Mouse (Mus musculus): ENCODE measurements at regions not wholly inside any gene's neighbourhood (a gene's known extent, or its start where the extent isn't known, plus 50 kb on each side); places are given as distances from the start of the nearest gene placed in this dataset.

GRCm38 (mm10) chr6:31082613-31083470 lies 124.0 kb upstream of the Klf14 start:
- DNase-seq (ENCODE audit: low spot score in 2 of 2): no peak

- no peak for DNase-seq (ENCODE audit: low spot score in 2 of 2)
Observed at GRCm38 (mm10) chr6:31083701-31084100, 124.8 kb upstream of the Klf14 start.

GRCm38 (mm10) chr6:31085063-31085759 lies 126.3 kb upstream of the Klf14 start:
- DNase-seq (ENCODE audit: low spot score in 2 of 2): no peak

GRCm38 (mm10) chr6:31085760-31086108 lies 126.9 kb upstream of the Klf14 start:
- DNase-seq (ENCODE audit: low spot score in 2 of 2): no peak

GRCm38 (mm10) chr6:31086283-31086682 lies 127.4 kb upstream of the Klf14 start:
- no peak for DNase-seq (ENCODE audit: low spot score in 2 of 2)

GRCm38 (mm10) chr6:31086798-31087360 lies 128.0 kb upstream of the Klf14 start:
- DNase-seq (ENCODE audit: low spot score in 2 of 2): no peak

- no peak for DNase-seq (ENCODE audit: low spot score in 2 of 2)
Observed at GRCm38 (mm10) chr6:31087511-31087910, 128.6 kb upstream of the Klf14 start.

- DNase-seq (ENCODE audit: low spot score in 2 of 2): no peak
Observed at GRCm38 (mm10) chr6:31088147-31088972, 129.5 kb upstream of the Klf14 start.

- no peak for DNase-seq (ENCODE audit: low spot score in 2 of 2)
Observed at GRCm38 (mm10) chr6:31088973-31089368, 130.1 kb upstream of the Klf14 start.

GRCm38 (mm10) chr6:31090288-31090687 lies 131.4 kb upstream of the Klf14 start:
- no peak for DNase-seq (ENCODE audit: low spot score in 2 of 2)

GRCm38 (mm10) chr6:31090791-31091190 lies 131.9 kb upstream of the Klf14 start:
- no peak for DNase-seq (ENCODE audit: low spot score in 2 of 2)

GRCm38 (mm10) chr6:31092324-31092723 lies 133.4 kb upstream of the Klf14 start:
- no peak for DNase-seq (ENCODE audit: low spot score in 2 of 2)

- no peak for DNase-seq (ENCODE audit: low spot score in 2 of 2)
Observed at GRCm38 (mm10) chr6:31092760-31093159, 133.9 kb upstream of the Klf14 start.

GRCm38 (mm10) chr6:31095943-31096714 lies 137.3 kb upstream of the Klf14 start:
- DNase-seq (ENCODE audit: low spot score in 2 of 2): no peak

- DNase-seq (ENCODE audit: low spot score in 2 of 2): no peak
Observed at GRCm38 (mm10) chr6:31096787-31097186, 137.9 kb upstream of the Klf14 start.

- no peak for DNase-seq (ENCODE audit: low spot score in 2 of 2)
Observed at GRCm38 (mm10) chr6:31097254-31097653, 138.4 kb upstream of the Klf14 start.

GRCm38 (mm10) chr6:31098106-31098505 lies 139.2 kb upstream of the Klf14 start:
- DNase-seq (ENCODE audit: low spot score in 2 of 2): no peak

GRCm38 (mm10) chr6:31100084-31100579 lies 141.3 kb upstream of the Klf14 start:
- no peak for DNase-seq (ENCODE audit: low spot score in 2 of 2)

GRCm38 (mm10) chr6:31100749-31101148 lies 141.9 kb upstream of the Klf14 start:
- DNase-seq (ENCODE audit: low spot score in 2 of 2): no peak

GRCm38 (mm10) chr6:31106144-31106836 lies 147.4 kb upstream of the Klf14 start:
- DNase-seq (ENCODE audit: low spot score in 2 of 2): no peak
